Mouse (Mus musculus) bone marrow, adult 2 months (tissue): ENCODE data around the gene Gm21985.

ENCODE experiments used
- CTCF ChIP-seq: fragments of 200-500 bp; IDR thresholded peaks from 2 replicates; pipeline ENCODE4 v1.5.1; 2011; ENCODE audit warnings: low read length, control low read depth; ENCODE audit not compliant: control insufficient read depth, insufficient read depth
- POLR2A ChIP-seq: fragments of 200-500 bp; IDR thresholded peaks from 2 replicates; pipeline ENCODE4 v1.6.1; 2011; ENCODE audit warnings: low read depth, mild to moderate bottlenecking, control low read depth, low read length, borderline replicate concordance; ENCODE audit not compliant: control insufficient read depth

DNA sequence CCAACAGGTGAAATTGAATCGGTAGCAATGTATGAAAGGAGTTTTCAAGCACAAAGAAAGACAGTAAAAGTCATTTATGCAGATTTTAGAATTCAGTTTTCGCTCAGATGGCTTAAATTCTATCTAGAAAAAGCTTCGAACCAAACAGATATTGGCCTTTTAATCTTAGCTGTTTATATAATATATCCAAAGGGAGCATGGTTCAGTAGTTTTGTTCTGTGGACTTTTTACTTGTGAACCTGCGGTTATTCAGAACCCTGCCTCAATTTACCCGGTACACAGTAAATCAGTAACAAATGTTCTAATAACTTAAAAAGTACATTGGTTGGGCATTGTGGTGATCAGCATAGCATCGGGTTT lies 18.9 kb downstream of the Gm21985 start:
- TF ChIP-seq CTCF (no peak), POLR2A (no peak)
